Mouse (Mus musculus): Measurements from ENCODE around the gene Muc1. TPM values are rescaled to one million over a fixed set of nuclear protein-coding genes. Genes with fewer than 3 reads are reported as not detected.

The Muc1 gene
- polyA plus RNA-seq, 1 experiment from 2014 or later, result 10.3 TPM

GRCm38 (mm10) chr3:89190436-89190835, 38.4 kb upstream of the Muc1 start:
- no peak overlapping the region for H3K27ac ChIP-seq (ENCODE audit: low read depth)
- no peaks in the 10 kb centered on the region for H3K9me3 ChIP-seq (ENCODE audit: control insufficient read depth, low read length)
- no peaks in the 10 kb centered on the region for H3K27me3 ChIP-seq (replicated peaks; ENCODE audit: control insufficient read depth, insufficient read depth, low read length)
- no peak overlapping the region for H3K9ac ChIP-seq (ENCODE audit: low read length)
- H3K4me3 ChIP-seq (ENCODE audit: low read depth, low read length), result no peak overlapping the region
- WGBS, result 78% methylated on average over 8 of the region's 8 CpGs
- H3K4me1 ChIP-seq (replicated peaks; ENCODE audit: control insufficient read depth, insufficient read depth, low read length), result no peaks in the 10 kb centered on the region
- no peak overlapping the region for H3K4me2 ChIP-seq (ENCODE audit: low read length)
- H3K36me3 ChIP-seq (ENCODE audit: control insufficient read depth, insufficient read depth, low read length), result peaks cover 7% of the 10 kb centered on the region; the same call in 1 of the 2 replicates
- DNase-seq (ENCODE audit: low spot score) (no peak), ATAC-seq (replicated peaks; ENCODE audit: low FRiP score, low TSS enrichment, low read depth) (no peak)

- no peaks in the 10 kb centered on the region for H3K9me3 ChIP-seq (ENCODE audit: control insufficient read depth, low read length)
- no peak overlapping the region for H3K4me2 ChIP-seq (ENCODE audit: low read length)
- ATAC-seq (replicated peaks; ENCODE audit: low FRiP score, low TSS enrichment, low read depth), result no peak
- peaks cover 6% of the 10 kb centered on the region; the same call in 1 of the 2 replicates for H3K4me1 ChIP-seq (replicated peaks; ENCODE audit: control insufficient read depth, insufficient read depth, low read length)
- H3K27me3 ChIP-seq (replicated peaks; ENCODE audit: control insufficient read depth, insufficient read depth, low read length), result no peaks in the 10 kb centered on the region
- no peak for DNase-seq (ENCODE audit: low spot score)
- 75% methylated on average over 1 of the region's 1 CpGs for WGBS
- no peak overlapping the region for H3K4me3 ChIP-seq (ENCODE audit: low read depth, low read length)
- no peak overlapping the region for H3K9ac ChIP-seq (ENCODE audit: low read length)
- H3K27ac ChIP-seq (ENCODE audit: low read depth), result no peak overlapping the region
- H3K36me3 ChIP-seq (ENCODE audit: control insufficient read depth, insufficient read depth, low read length), result no peaks in the 10 kb centered on the region; the same call in 1 of the 2 replicates
Observed at GRCm38 (mm10) chr3:89193351-89193750, 35.5 kb upstream of the Muc1 start.

GRCm38 (mm10) chr3:89193853-89194252, 35.0 kb upstream of the Muc1 start:
- DNase-seq (ENCODE audit: low spot score) (no peak), ATAC-seq (replicated peaks; ENCODE audit: low FRiP score, low TSS enrichment, low read depth) (no peak)
- H3K9me3 ChIP-seq (ENCODE audit: control insufficient read depth, low read length), result no peaks in the 10 kb centered on the region

GRCm38 (mm10) chr3:89195979-89196877, 32.6 kb upstream of the Muc1 start:
- peak overlapping the region; percentile 85 for H3K27ac ChIP-seq (ENCODE audit: low read depth)
- DNase-seq (ENCODE audit: low spot score), result peak; percentile 92
- peak overlapping the region; percentile 42 for H3K4me3 ChIP-seq (ENCODE audit: low read depth, low read length)
- 8% methylated on average over 33 of the region's 33 CpGs for WGBS
- H3K4me1 ChIP-seq (replicated peaks; ENCODE audit: control insufficient read depth, insufficient read depth, low read length), result peaks cover 6% of the 10 kb centered on the region; the same call in 1 of the 2 replicates
- no peaks in the 10 kb centered on the region for H3K36me3 ChIP-seq (ENCODE audit: control insufficient read depth, insufficient read depth, low read length)
- H3K27me3 ChIP-seq (replicated peaks; ENCODE audit: control insufficient read depth, insufficient read depth, low read length), result no peaks in the 10 kb centered on the region
- peak overlapping the region; percentile 63 for H3K9ac ChIP-seq (ENCODE audit: low read length)
- ATAC-seq (replicated peaks; ENCODE audit: low FRiP score, low TSS enrichment, low read depth), result peak; percentile 98
- peak overlapping the region; percentile 69 for H3K4me2 ChIP-seq (ENCODE audit: low read length)
- H3K9me3 ChIP-seq (ENCODE audit: control insufficient read depth, low read length), result no peaks in the 10 kb centered on the region

More at GRCm38 (mm10) chr3:89193853-89194252, 35.0 kb upstream of the Muc1 start:
- Histone ChIP-seq H3K4me3 (ENCODE audit: low read depth, low read length) (no peak overlapping the region), H3K4me2 (ENCODE audit: low read length) (no peak overlapping the region), H3K27me3 (replicated peaks; ENCODE audit: control insufficient read depth, insufficient read depth, low read length) (no peaks in the 10 kb centered on the region), H3K4me1 (replicated peaks; ENCODE audit: control insufficient read depth, insufficient read depth, low read length) (peaks cover 6% of the 10 kb centered on the region; the same call in 1 of the 2 replicates), H3K9ac (ENCODE audit: low read length) (no peak overlapping the region), H3K27ac (ENCODE audit: low read depth) (no peak overlapping the region), H3K36me3 (ENCODE audit: control insufficient read depth, insufficient read depth, low read length) (no peaks in the 10 kb centered on the region)
- WGBS, result 83% methylated on average over 2 of the region's 2 CpGs

- ATAC-seq (replicated peaks; ENCODE audit: low FRiP score, low TSS enrichment, low read depth), result no peak
- no peak overlapping the region for H3K27ac ChIP-seq (ENCODE audit: low read depth)
- no peaks in the 10 kb centered on the region for H3K9me3 ChIP-seq (ENCODE audit: control insufficient read depth, low read length)
- no peak for DNase-seq (ENCODE audit: low spot score)
- H3K4me1 ChIP-seq (replicated peaks; ENCODE audit: control insufficient read depth, insufficient read depth, low read length), result peaks cover 10% of the 10 kb centered on the region
- H3K36me3 ChIP-seq (ENCODE audit: control insufficient read depth, insufficient read depth, low read length), result peaks cover 7% of the 10 kb centered on the region; the same call in 1 of the 2 replicates
- no peaks in the 10 kb centered on the region for H3K27me3 ChIP-seq (replicated peaks; ENCODE audit: control insufficient read depth, insufficient read depth, low read length)
- H3K4me3 ChIP-seq (ENCODE audit: low read depth, low read length), result no peak overlapping the region
- no peak overlapping the region for H3K9ac ChIP-seq (ENCODE audit: low read length)
- WGBS, result 73% methylated on average over 3 of the region's 3 CpGs
- H3K4me2 ChIP-seq (ENCODE audit: low read length), result no peak overlapping the region
Observed at GRCm38 (mm10) chr3:89199839-89200238, 29.0 kb upstream of the Muc1 start.

GRCm38 (mm10) chr3:89202253-89203141, 26.4 kb upstream of the Muc1 start, which contains the start of gene Gba:
Gene Gba (plus strand): TSS chr3:89202928.
- Histone ChIP-seq H3K27ac (ENCODE audit: low read depth) (no peak within 1 kb of the TSS), H3K36me3 (ENCODE audit: control insufficient read depth, insufficient read depth, low read length) (peaks cover 32% of the 10 kb centered on the region), H3K4me3 (ENCODE audit: low read depth, low read length) (peak within 1 kb of the TSS; percentile 67), H3K4me2 (ENCODE audit: low read length) (peak within 1 kb of the TSS; percentile 68), H3K27me3 (replicated peaks; ENCODE audit: control insufficient read depth, insufficient read depth, low read length) (no peaks in the 10 kb centered on the region), H3K9ac (ENCODE audit: low read length) (peak within 1 kb of the TSS; percentile 49), H3K4me1 (replicated peaks; ENCODE audit: control insufficient read depth, insufficient read depth, low read length) (peaks cover 4% of the 10 kb centered on the region), H3K9me3 (ENCODE audit: control insufficient read depth, low read length) (no peaks in the 10 kb centered on the region)
- ATAC-seq (replicated peaks; ENCODE audit: low FRiP score, low TSS enrichment, low read depth) (peak; percentile 92), DNase-seq (ENCODE audit: low spot score) (peak; percentile 92)
- 23% methylated on average over 13 of the region's 13 CpGs for WGBS

GRCm38 (mm10) chr3:89203142-89203514, 25.7 kb upstream of the Muc1 start:
- 31% methylated on average over 5 of the region's 5 CpGs for WGBS
- ATAC-seq (replicated peaks; ENCODE audit: low FRiP score, low TSS enrichment, low read depth) (peak; percentile 14; the same call in 1 of the 2 replicates), DNase-seq (ENCODE audit: low spot score) (no peak)
- Histone ChIP-seq H3K4me1 (replicated peaks; ENCODE audit: control insufficient read depth, insufficient read depth, low read length) (peaks cover 4% of the 10 kb centered on the region), H3K9ac (ENCODE audit: low read length) (peak overlapping the region; percentile 49), H3K4me2 (ENCODE audit: low read length) (peak overlapping the region; percentile 68), H3K9me3 (ENCODE audit: control insufficient read depth, low read length) (no peaks in the 10 kb centered on the region), H3K4me3 (ENCODE audit: low read depth, low read length) (peak overlapping the region; percentile 67), H3K36me3 (ENCODE audit: control insufficient read depth, insufficient read depth, low read length) (peaks cover 38% of the 10 kb centered on the region), H3K27ac (ENCODE audit: low read depth) (no peak overlapping the region), H3K27me3 (replicated peaks; ENCODE audit: control insufficient read depth, insufficient read depth, low read length) (no peaks in the 10 kb centered on the region)

GRCm38 (mm10) chr3:89206079-89206478, 22.8 kb upstream of the Muc1 start:
- Histone ChIP-seq H3K27me3 (replicated peaks; ENCODE audit: control insufficient read depth, insufficient read depth, low read length) (no peaks in the 10 kb centered on the region), H3K27ac (ENCODE audit: low read depth) (no peak overlapping the region), H3K4me1 (replicated peaks; ENCODE audit: control insufficient read depth, insufficient read depth, low read length) (peaks cover 4% of the 10 kb centered on the region), H3K9me3 (ENCODE audit: control insufficient read depth, low read length) (no peaks in the 10 kb centered on the region), H3K4me2 (ENCODE audit: low read length) (no peak overlapping the region), H3K36me3 (ENCODE audit: control insufficient read depth, insufficient read depth, low read length) (peaks cover 67% of the 10 kb centered on the region), H3K4me3 (ENCODE audit: low read depth, low read length) (no peak overlapping the region), H3K9ac (ENCODE audit: low read length) (no peak overlapping the region)
- 95% methylated on average over 7 of the region's 7 CpGs for WGBS
- ATAC-seq (replicated peaks; ENCODE audit: low FRiP score, low TSS enrichment, low read depth), result no peak
- no peak for DNase-seq (ENCODE audit: low spot score)
